Mouse (Mus musculus): Measurements from ENCODE around the gene Olfr316.

GRCm38 (mm10) chr11:58796850-58797249, 44.3 kb downstream of the Olfr316 start:
- TF ChIP-seq CTCF (IDR thresholded peaks at IDR 0.05; ENCODE audit: control insufficient read depth, insufficient read depth, insufficient read length) (no peak), USF1 (IDR thresholded peaks at IDR 0.05; ENCODE audit: low read depth) (no peak), MAX (IDR thresholded peaks at IDR 0.05) (no peak)
